Mouse (Mus musculus) C2C12 (cell line): ENCODE results near the gene Prrx2. TPM values are rescaled to one million over a fixed set of nuclear protein-coding genes. Genes with fewer than 3 reads are reported as not detected.

Experiments used
- H3K27me3 ChIP-seq: one replicate; pipeline ENCODE4 v1.6.1; 2011; ENCODE audit not compliant: control insufficient read depth, insufficient read depth, insufficient read length
- H3K36me3 ChIP-seq: one replicate; pipeline ENCODE4 v1.6.1; 2011; ENCODE audit not compliant: control insufficient read depth, insufficient read depth
- H3K4me3 ChIP-seq: one replicate; pipeline ENCODE4 v1.5.1; 2011; ENCODE audit warnings: mild to moderate bottlenecking, control low read depth; ENCODE audit not compliant: poor library complexity, insufficient read depth, severe bottlenecking
- H3K79me2 ChIP-seq: one replicate; pipeline ENCODE4 v1.6.1; 2011; ENCODE audit not compliant: control insufficient read depth, insufficient read depth
- H3K79me3 ChIP-seq: one replicate; pipeline ENCODE4 v1.6.1; 2011; ENCODE audit warnings: low read depth, control low read depth
- H3ac ChIP-seq: one replicate; pipeline ENCODE3; 2011; ENCODE audit warnings: low read depth; ENCODE audit not compliant: control insufficient read depth, insufficient read length
- CEBPB ChIP-seq: IDR thresholded peaks from one replicate; pipeline ENCODE4 v1.6.1; 2011; ENCODE audit warnings: low read depth, mild to moderate bottlenecking, control low read depth, moderate library complexity
- CTCF ChIP-seq: IDR thresholded peaks from one replicate; pipeline ENCODE4 v1.5.1; 2011; ENCODE audit not compliant: control insufficient read depth, insufficient read depth, insufficient read length
- FOSL1 ChIP-seq: IDR thresholded peaks from one replicate; pipeline ENCODE4 v1.8.0; 2011; ENCODE audit warnings: mild to moderate bottlenecking, low read length; ENCODE audit not compliant: poor library complexity, insufficient read depth, severe bottlenecking
- MAX ChIP-seq: IDR thresholded peaks from one replicate; pipeline ENCODE4 v1.6.1; 2011; ENCODE audit warnings: mild to moderate bottlenecking, control low read depth
- MYOD1 ChIP-seq: IDR thresholded peaks from one replicate; pipeline ENCODE4 v1.6.1; 2011; ENCODE audit warnings: low read depth; ENCODE audit not compliant: control insufficient read depth, insufficient read length
- MYOG ChIP-seq: IDR thresholded peaks from one replicate; pipeline ENCODE4 v1.6.1; 2011; ENCODE audit not compliant: control insufficient read depth, insufficient read length; ENCODE audit errors: extremely low read depth
- USF1 ChIP-seq: IDR thresholded peaks from one replicate; pipeline ENCODE4 v1.6.1; 2011; ENCODE audit warnings: low read depth, mild to moderate bottlenecking, control low read depth, moderate library complexity
- polyA plus RNA-seq: library from polyadenylated mRNA; unstranded; fragments of >200 nt; fragmentation: generic; extraction: Trizol; gene quantifications from one replicate; pipeline ENCODE4 v1.2.1, GENCODE M21; 2012; ENCODE audit warnings: missing spikeins

The Prrx2 gene
- polyA plus RNA-seq, 1 experiment: 191 TPM

GRCm38 (mm10) chr2:30795889-30796275 lies 38.9 kb upstream of the Prrx2 start:
- peaks cover 2% of the 10 kb centered on the region for H3K27me3 ChIP-seq
- no peaks in the 10 kb centered on the region for H3K79me2 ChIP-seq
- no peak overlapping the region for H3K4me3 ChIP-seq
- H3K79me3 ChIP-seq: no peaks in the 10 kb centered on the region
- H3K36me3 ChIP-seq: no peaks in the 10 kb centered on the region
- TF ChIP-seq MAX (no peak), CEBPB (no peak)
- H3ac ChIP-seq: peak overlapping the region; percentile 9

- Histone ChIP-seq H3K4me3 (peak overlapping the region; percentile 19), H3K27me3 (peaks cover 7% of the 10 kb centered on the region), H3K79me3 (no peaks in the 10 kb centered on the region), H3K36me3 (no peaks in the 10 kb centered on the region), H3ac (peak overlapping the region; percentile 9), H3K79me2 (no peaks in the 10 kb centered on the region)
- TF ChIP-seq MYOD1 (no peak), CEBPB (no peak)
Observed at GRCm38 (mm10) chr2:30796382-30796781, 38.4 kb upstream of the Prrx2 start.

GRCm38 (mm10) chr2:30799456-30799855 lies 35.3 kb upstream of the Prrx2 start:
- Histone ChIP-seq H3K79me2 (no peaks in the 10 kb centered on the region), H3K4me3 (no peak overlapping the region), H3K27me3 (peaks cover 10% of the 10 kb centered on the region), H3ac (no peak overlapping the region), H3K36me3 (no peaks in the 10 kb centered on the region), H3K79me3 (no peaks in the 10 kb centered on the region)
- no peak for TF ChIP-seq FOSL1
- TF ChIP-seq CEBPB: no peak
- TF ChIP-seq USF1: no peak
- no peak for TF ChIP-seq MYOD1
- TF ChIP-seq MAX: no peak
- no peak for TF ChIP-seq MYOG
- TF ChIP-seq CTCF: no peak

GRCm38 (mm10) chr2:30800671-30801066 lies 34.1 kb upstream of the Prrx2 start:
- no peak for TF ChIP-seq CEBPB
- no peak for TF ChIP-seq MAX
- TF ChIP-seq USF1: no peak
- no peak for TF ChIP-seq CTCF
- no peak for TF ChIP-seq MYOG
- no peak for TF ChIP-seq MYOD1
- TF ChIP-seq FOSL1: no peak
- H3K79me3 ChIP-seq: no peaks in the 10 kb centered on the region

GRCm38 (mm10) chr2:30801067-30801852 lies 33.5 kb upstream of the Prrx2 start:
- peaks cover 10% of the 10 kb centered on the region for H3K27me3 ChIP-seq
- H3ac ChIP-seq: peak overlapping the region; percentile 46
- no peaks in the 10 kb centered on the region for H3K36me3 ChIP-seq
- H3K79me3 ChIP-seq: no peaks in the 10 kb centered on the region
- H3K4me3 ChIP-seq: no peak overlapping the region
- no peaks in the 10 kb centered on the region for H3K79me2 ChIP-seq
- no peak for TF ChIP-seq MYOD1
- TF ChIP-seq MAX: no peak
- no peak for TF ChIP-seq MYOG
- no peak for TF ChIP-seq CEBPB
- TF ChIP-seq CTCF: no peak
- TF ChIP-seq USF1: no peak

More at GRCm38 (mm10) chr2:30800671-30801066, 34.1 kb upstream of the Prrx2 start:
- Histone ChIP-seq H3K4me3 (no peak overlapping the region), H3K27me3 (peaks cover 10% of the 10 kb centered on the region), H3K36me3 (no peaks in the 10 kb centered on the region), H3ac (no peak overlapping the region), H3K79me2 (no peaks in the 10 kb centered on the region)

- Histone ChIP-seq H3K36me3 (no peaks in the 10 kb centered on the region), H3K4me3 (no peak within 1 kb of the TSS), H3K79me3 (peaks cover 8% of the 10 kb centered on the region), H3ac (no peak within 1 kb of the TSS), H3K27me3 (peaks cover 10% of the 10 kb centered on the region), H3K79me2 (peaks cover 9% of the 10 kb centered on the region)
- TF ChIP-seq MYOG (no peak), MAX (no peak), CTCF (no peak), FOSL1 (no peak)
Observed at GRCm38 (mm10) chr2:30803604-30804003, 31.2 kb upstream of the Prrx2 start, which contains the start of gene 1700001O22Rik. TSS of gene 1700001O22Rik (minus strand) at chr2:30803661.
